Mouse (Mus musculus) olfactory bulb, adult 2 months (tissue): ENCODE measurements around the gene Ern1. TPM values are rescaled to one million over a fixed set of nuclear protein-coding genes. Genes with fewer than 3 reads are reported as not detected.

Source experiments
- H3K27ac ChIP-seq: fragments of 200-500 bp; 2 replicates; pipeline ENCODE4 v1.5.1; 2012; ENCODE audit warnings: low read depth, low read length; ENCODE audit not compliant: insufficient read depth
- H3K4me1 ChIP-seq: fragments of 200-500 bp; 2 replicates; pipeline ENCODE4 v1.6.1; 2012; ENCODE audit warnings: low read length; ENCODE audit not compliant: control insufficient read depth, insufficient read depth
- H3K4me3 ChIP-seq: fragments of 200-500 bp; 2 replicates; pipeline ENCODE4 v1.5.1; 2012; ENCODE audit warnings: mild to moderate bottlenecking, low read depth, low read length, moderate library complexity; ENCODE audit not compliant: insufficient read depth
- CTCF ChIP-seq: fragments of 200-500 bp; IDR thresholded peaks from 2 replicates; pipeline ENCODE4 v1.5.1; 2012; ENCODE audit warnings: low read depth, mild to moderate bottlenecking, low read length, moderate library complexity; ENCODE audit not compliant: insufficient read depth
- POLR2A ChIP-seq: fragments of 200-500 bp; IDR thresholded peaks from 2 replicates; pipeline ENCODE4 v1.6.1; 2012; ENCODE audit warnings: mild to moderate bottlenecking, low read depth, low read length, moderate library complexity; ENCODE audit not compliant: insufficient read depth
- WGBS: fragments of 180-500 bp; shearing (Covaris S2); methylation state at CpG from one replicate; pipeline ENCODE4 v1.1.7; 2018; 5-methylcytosine and 5-hydroxymethylcytosine counted together
- polyA plus RNA-seq: library from polyadenylated mRNA; stranded (reverse); fragments of >200 nt; gene quantifications from 2 replicates; pipeline ENCODE4 v1.2.4, GENCODE M21; 2012; ENCODE audit warnings: low replicate concordance; ENCODE audit not compliant: missing spikeins, insufficient read depth, insufficient read length

Ern1 gene
- polyA plus RNA-seq, 1 experiment = not detected

DNA sequence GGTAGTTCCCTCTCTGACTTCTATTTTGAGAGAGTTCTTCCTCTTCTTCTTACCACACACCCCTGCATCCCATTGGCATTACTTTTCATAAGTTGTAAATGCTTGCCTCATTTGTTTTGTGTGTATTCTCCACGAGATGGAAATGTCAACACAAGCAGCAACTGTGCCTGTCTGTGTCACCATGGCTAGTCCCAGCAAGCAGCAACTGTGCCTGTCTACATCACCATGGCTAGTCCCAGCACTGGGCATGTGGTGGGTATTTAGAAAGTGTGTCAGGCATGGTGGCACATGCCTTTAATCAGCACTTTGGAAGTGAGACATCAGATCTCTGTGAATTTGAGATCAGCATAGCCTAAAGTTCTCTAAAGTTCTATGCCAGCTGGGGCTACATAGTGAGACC is 133.5 kb downstream of the Ern1 start:
- Histone ChIP-seq H3K27ac (no peak overlapping the region), H3K4me3 (no peak overlapping the region), H3K4me1 (no peaks in the 10 kb centered on the region)
- 33% methylated on average over 1 of the region's 1 CpGs for WGBS
- TF ChIP-seq POLR2A (no peak), CTCF (no peak)

DNA sequence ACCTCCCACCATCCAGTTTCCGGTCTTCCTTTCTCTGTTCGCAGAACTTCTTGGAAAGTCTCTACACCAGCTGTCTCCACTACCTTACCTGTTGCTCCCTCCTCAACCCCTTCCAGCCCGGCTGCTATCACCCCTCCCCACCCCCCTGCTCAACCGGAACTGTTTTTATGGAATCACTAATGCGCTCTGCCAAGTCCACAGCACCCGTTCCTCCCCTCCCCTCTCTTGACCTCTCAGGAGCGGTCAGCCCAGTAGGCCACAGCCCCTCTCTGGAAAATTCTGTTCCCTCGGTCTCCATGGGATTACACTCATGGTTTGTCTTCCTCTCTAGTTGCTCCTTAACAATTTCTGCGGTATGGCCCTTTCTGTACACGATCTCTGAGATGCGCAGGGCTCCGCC is 134.5 kb downstream of the Ern1 start, which contains the start of gene Scn4a:
Scn4a (minus strand) TSS at position 101 of the 400 bp plus-strand sequence.
- Histone ChIP-seq H3K27ac (no peak within 1 kb of the TSS), H3K4me3 (no peak within 1 kb of the TSS), H3K4me1 (no peaks in the 10 kb centered on the region)
- WGBS = 88% methylated on average over 12 of the region's 12 CpGs
- no peak for TF ChIP-seq CTCF
- no peak for TF ChIP-seq POLR2A

DNA sequence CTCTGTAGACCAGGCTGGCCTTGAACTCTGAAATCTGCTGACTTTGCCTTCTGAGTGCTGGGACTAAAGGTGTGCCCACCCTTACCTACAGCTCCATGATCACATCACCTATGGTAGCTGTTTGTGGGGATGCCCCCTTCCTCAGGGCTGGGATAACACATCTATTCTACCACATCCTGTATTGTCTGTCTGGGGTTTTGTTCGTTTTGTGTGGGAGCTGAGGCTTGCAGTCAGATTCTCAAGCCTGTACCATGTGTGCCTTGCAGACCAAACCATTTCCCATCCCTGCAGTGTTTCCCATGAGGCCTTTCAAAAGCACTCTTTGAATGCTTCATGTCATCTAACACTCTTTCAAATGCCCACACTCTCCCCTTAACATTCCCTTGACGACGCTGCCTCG is 135.7 kb downstream of the Ern1 start:
- Histone ChIP-seq H3K4me1 (no peaks in the 10 kb centered on the region), H3K27ac (no peak overlapping the region), H3K4me3 (no peak overlapping the region)
- 80% methylated on average over 4 of the region's 4 CpGs for WGBS
- TF ChIP-seq POLR2A (no peak), CTCF (no peak)

DNA sequence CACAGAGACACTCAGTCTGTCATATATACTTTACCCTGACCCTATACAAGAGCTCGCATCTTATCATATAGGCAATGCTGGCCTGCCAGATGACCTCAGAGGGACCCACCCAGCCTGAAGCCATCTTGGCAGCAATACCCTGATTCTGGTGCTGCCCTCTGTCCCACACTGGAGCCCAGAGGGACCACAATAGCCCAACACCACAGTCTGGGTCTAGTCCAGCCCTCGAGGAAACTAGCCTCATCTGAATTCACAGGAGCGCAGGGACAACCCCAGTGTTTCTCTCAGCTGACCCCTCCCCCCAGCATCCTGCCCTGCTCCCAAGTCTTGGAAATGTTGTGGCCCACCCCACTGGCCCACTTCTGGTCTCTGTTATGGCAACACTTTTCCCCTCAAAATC is 136.4 kb downstream of the Ern1 start:
- H3K27ac ChIP-seq = no peak overlapping the region
- WGBS = 62% methylated on average over 3 of the region's 3 CpGs
- no peak overlapping the region for H3K4me3 ChIP-seq
- no peaks in the 10 kb centered on the region for H3K4me1 ChIP-seq
- TF ChIP-seq POLR2A (no peak), CTCF (no peak)

DNA sequence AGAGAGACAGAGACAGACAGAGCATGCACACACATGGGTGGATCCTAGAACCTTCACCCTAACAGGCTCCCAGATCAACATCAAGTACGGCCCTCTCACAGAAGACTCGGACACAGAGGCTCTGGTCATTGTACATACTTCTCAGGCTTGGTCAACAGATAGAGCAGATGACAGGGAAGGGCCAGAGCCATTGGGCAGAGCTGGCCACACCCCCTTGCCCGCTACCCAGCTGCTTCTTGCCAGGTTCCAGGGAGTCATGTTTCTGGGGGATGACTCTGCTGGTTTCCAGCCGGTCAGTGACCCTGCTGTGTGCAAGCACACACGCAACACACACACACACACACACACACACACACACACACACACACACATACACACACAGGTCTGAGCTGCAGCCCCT is 136.8 kb downstream of the Ern1 start:
- no peaks in the 10 kb centered on the region for H3K4me1 ChIP-seq
- no peak overlapping the region for H3K27ac ChIP-seq
- 85% methylated on average over 5 of the region's 5 CpGs for WGBS
- TF ChIP-seq CTCF = no peak
- TF ChIP-seq POLR2A = no peak
- H3K4me3 ChIP-seq = no peak overlapping the region

DNA sequence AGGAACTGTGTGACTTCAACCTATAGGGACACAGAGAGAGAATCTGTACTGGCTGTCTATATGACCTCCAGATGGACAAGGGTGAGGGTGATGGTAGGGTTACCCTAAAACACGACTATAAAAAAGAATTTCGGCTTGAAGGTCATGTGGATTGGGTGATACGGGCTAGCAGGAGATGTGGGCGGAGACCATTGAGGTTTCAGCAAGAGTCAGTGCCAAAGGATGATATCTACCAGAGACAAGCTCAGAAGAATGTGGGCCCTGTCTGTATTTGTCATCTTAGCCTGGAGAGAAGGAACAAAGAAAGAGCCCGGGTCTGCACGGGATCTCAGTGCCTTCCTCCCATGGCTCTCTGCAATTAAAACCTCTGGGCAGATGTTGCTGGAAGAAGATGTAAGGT is 137.9 kb downstream of the Ern1 start:
- Histone ChIP-seq H3K4me1 (no peaks in the 10 kb centered on the region), H3K4me3 (no peak overlapping the region), H3K27ac (no peak overlapping the region)
- 91% methylated on average over 6 of the region's 6 CpGs for WGBS
- no peak for TF ChIP-seq CTCF
- no peak for TF ChIP-seq POLR2A

DNA sequence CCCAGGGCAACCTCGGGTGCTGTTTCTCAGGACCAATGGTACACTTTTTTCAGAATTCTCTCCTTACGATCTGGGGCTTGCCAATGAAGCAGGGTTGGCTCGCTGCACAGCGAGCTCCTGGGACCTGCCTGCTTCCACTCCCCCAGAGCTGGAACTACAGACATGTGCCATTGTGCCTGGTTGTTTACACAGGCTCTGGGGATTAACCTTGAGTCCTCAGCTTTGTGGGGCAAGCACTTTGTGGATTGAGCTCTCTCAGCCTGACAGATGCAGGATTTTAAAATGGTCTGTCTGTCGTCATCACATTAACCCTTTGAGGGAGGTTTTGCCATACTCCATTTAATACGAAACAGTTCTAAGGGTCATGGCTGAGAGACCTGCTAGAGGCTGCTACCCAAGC is 142.7 kb downstream of the Ern1 start:
- Histone ChIP-seq H3K27ac (no peak overlapping the region), H3K4me1 (no peaks in the 10 kb centered on the region), H3K4me3 (no peak overlapping the region)
- TF ChIP-seq POLR2A (no peak), CTCF (no peak)
- 43% methylated on average over 6 of the region's 6 CpGs for WGBS

Other genes starting within 250 kb of the Ern1 start
- gene Ftsj3, start 231.8 kb downstream of the Ern1 start, polyA plus RNA-seq = not detected in 2 replicates
- gene Psmc5, start 231.7 kb downstream of the Ern1 start, polyA plus RNA-seq = not detected in 2 replicates
- gene Smarcd2, start 214.9 kb downstream of the Ern1 start, polyA plus RNA-seq = not detected in 2 replicates
- not detected in 2 replicates for gene Tcam1, start 211.2 kb downstream of the Ern1 start, polyA plus RNA-seq
- gene Gh, start 186.0 kb downstream of the Ern1 start, polyA plus RNA-seq = not detected in 2 replicates
- gene Cd79b, start 173.1 kb downstream of the Ern1 start, polyA plus RNA-seq = not detected in 2 replicates
- gene Scn4a, start 134.6 kb downstream of the Ern1 start, polyA plus RNA-seq = not detected in 2 replicates
- gene Prr29, start 122.4 kb downstream of the Ern1 start, polyA plus RNA-seq = not detected in 2 replicates
- gene Icam2, start 99.8 kb downstream of the Ern1 start, polyA plus RNA-seq = not detected in 2 replicates
- gene Tex2, start 125.6 kb upstream of the Ern1 start, polyA plus RNA-seq = not detected in 2 replicates